Mouse (Mus musculus) heart, postnatal 10 days (tissue): ENCODE results near the gene Syt16. TPM values are rescaled to one million over a fixed set of nuclear protein-coding genes. Genes with fewer than 3 reads are reported as not detected.

Experiments used
- DNase-seq, 2 experiments: peaks; one replicate each; pipeline ENCODE4 v3.0.0; 2021
- intact Hi-C: fragments of 180-260 bp; cut with DNase I; formaldehyde crosslinking; loops from one replicate; pipeline ENCODE4 v1.15.1; 2025
- total RNA-seq, 2 experiments: library from RNA; stranded (reverse); gene quantifications; 2 replicates each; pipeline ENCODE4 v1.2.3; 2021

Gene Syt16
- total RNA-seq: not detected

GRCm38 (mm10) chr12:73997297-73998127 lies at the start of gene Syt16:
Syt16 (plus strand) TSS chr12:73997661.
- no peak for DNase-seq
- intact Hi-C loops: no loop called here

DNA sequence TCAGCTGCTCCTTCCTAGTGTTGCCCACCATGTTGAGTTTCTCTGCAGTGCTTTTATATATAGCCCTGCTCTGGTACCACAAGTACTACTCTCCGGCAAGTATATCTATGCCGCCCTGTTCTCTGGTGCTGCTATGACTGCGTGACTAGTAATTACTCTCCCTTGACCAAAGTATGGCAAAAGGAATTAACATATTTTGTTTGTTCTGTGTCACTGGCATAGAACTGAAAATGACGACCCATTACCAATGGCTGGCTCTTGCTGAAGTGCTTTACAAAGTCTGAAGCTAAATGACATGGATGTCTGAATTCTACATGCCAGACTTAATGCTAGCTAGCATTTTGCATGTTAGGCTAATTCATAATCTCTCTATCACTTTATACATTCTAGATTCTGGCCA lies 49.0 kb upstream of the Syt16 start:
- no peak for DNase-seq

GRCm38 (mm10) chr12:73949318-73950058 lies 48.0 kb upstream of the Syt16 start:
- intact Hi-C loops: no loop called here
- peak; percentile 63 to 64 for DNase-seq

More for the DNA sequence above, 49.0 kb upstream of the Syt16 start:
- intact Hi-C loops: no loop called here

- intact Hi-C loops: no loop called here
- peak; percentile 54 to 56 for DNase-seq
Measured at GRCm38 (mm10) chr12:73952879-73953278, 44.6 kb upstream of the Syt16 start.

DNA sequence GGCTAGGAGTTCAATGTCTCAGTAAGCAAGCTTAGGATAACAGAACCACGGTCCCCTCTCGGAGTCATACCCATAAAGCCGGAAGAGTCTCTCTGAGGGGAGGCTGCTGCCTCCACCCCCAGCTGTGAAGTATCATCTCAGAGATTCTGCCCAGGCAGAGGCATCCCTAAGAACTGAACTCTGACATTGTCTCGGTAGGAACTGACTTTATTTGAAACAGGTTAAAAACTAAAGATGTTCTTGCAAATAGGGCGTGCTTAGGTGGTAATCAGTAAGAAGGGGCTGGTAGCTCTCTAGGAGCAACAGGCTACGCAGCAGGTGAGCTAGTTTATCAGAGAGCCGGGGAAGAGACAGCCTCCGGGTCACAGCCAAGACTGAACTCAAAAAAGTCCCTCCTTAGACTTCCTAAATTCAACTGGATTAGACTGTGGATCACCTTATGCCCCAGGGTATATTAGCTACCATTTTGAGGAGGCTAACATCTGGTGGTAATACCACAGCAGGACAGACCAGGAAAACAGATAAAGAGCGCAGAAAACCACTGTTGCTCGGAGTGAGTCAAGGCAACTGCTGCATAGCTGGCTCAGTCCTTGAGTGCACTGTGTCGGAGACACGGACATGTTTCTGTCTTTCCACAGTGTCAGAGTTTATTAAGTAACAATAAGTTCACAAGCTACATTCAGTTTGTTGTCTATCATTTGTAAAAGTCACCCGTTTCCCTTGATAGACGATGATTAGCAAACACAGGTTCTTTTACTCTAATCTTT lies 43.9 kb upstream of the Syt16 start:
- peak in 1 of 2 experiments; percentile 26 for DNase-seq
- intact Hi-C loops: no loop called here

- intact Hi-C loops: no loop called here
- DNase-seq: peak in 1 of 2 experiments; percentile 16
Measured at GRCm38 (mm10) chr12:73954785-73955184, 42.7 kb upstream of the Syt16 start.

DNA sequence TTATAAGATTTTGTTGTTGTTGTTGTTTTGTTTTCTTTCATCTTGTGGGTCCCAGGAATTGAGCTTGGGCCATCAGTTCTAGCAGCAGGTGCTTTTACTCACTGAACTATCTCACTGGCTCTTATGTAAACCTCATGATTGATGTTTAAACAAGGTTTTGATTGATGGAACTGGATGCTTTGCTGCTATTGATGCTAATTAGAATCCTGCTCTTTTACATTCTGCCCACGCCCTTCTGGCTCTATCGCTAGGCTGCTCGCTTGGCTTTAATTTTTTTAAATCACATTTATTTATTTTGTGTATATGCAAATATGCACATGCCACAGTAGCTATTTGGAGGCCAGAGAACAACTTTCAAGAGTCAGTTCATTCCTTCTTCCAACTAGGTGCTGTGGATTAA lies 39.8 kb upstream of the Syt16 start:
- intact Hi-C loops: no loop called here
- DNase-seq: no peak

DNA sequence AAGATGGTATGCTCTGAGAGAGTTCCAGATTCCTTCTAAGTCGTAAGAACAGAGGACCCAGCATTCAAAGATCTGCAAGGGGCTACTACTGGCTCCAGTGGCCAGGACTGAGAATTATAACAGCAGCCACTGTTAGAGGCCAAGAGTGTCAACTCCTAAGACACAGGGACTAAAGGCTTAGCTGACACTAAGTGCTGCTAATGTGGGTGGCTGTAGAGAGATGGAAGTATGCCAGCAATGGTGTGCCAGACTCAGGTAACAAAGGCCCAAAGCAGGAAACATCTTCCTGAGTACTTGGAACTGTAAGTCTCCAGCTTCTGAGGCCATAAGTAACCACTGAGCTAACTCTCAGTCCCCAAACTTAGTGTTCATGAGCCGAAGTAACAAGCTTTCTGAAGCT lies 38.6 kb upstream of the Syt16 start:
- intact Hi-C loops: no loop called here
- DNase-seq: no peak

- DNase-seq: peak; percentile 97 to 98
- intact Hi-C loops: no loop called here
Measured at GRCm38 (mm10) chr12:73964291-73965281, 32.9 kb upstream of the Syt16 start, which contains the start of gene Snapc1. Snapc1 (plus strand) TSS chr12:73964481.

DNA sequence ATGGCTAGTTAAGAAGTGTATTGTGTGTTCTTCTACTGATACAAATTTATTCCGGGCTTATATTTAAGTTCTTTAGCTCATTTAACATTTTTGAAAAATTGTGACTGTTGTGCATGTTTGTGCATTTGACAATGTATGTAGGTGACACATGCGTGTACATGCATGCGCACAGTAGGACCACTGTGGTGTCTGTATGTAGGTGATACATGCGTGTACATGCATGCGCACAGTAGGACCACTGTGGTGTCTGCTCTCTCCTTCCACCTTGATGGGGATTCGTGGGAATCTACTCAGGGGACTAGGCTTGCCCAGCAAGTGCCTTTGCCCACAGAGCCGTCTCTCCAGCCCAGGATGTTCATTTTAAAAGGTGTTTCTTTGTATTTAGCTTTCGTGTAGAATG lies 28.3 kb upstream of the Syt16 start:
- no peak for DNase-seq
- intact Hi-C loops: no loop called here

DNA sequence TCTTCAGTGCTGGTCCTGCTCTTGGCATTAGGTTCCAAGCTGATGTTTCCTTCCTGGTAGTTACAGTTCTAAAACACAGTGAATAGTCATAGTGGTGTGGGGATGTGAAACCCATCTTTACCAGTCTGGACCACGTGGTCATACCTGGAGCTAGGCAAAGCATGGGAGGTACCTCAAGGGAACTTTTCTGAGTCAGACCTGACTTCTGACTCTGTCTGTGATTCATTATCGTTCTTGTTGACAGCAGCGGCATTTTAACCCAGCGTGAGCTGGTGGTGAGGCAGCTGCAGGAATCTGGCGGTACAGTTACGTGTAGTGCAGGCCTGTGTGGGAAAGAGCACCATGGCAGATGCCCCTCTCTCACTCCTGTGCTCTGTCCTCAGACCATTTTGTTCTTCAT lies 22.9 kb upstream of the Syt16 start:
- no peak for DNase-seq
- intact Hi-C loops: no loop called here

DNA sequence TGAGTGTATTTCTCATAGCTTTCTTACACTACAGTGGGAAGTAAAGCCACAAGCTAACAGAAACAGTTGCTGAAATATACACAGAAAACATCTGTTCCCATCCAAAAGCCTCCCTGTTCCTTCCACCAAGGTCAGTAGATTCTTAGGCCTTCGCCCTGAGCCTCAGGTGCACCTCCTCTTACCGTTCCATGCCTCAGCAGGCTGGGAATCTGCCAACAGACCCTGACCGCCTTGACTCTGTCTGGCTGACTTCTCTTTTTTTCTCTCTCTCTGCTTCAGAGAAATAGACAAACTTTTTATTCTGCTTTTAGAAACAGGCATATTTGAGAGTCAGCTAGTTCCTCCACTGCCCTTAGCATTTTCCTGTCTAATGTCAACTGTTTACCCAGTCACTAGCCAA lies 19.3 kb upstream of the Syt16 start:
- intact Hi-C loops: no loop called here

DNA sequence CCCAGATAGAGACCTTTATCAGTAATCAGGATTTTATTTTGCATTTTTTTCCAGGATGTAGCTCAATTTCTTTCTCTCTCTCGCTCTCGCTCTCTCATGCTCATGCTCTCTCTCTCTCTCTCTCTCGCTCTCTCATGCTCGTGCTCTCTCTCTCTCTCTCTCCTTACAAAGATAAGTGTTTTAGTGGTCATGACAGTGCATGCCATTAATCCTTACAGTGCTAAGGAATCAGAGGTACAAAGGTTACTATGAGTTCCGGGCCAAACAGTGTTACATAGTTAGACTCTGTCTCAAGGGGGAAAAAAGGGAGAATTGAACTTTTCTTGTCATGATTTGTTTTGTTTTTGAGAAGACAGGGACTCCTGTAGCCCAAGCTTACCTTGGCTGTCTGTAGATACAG lies 17.8 kb upstream of the Syt16 start:
- intact Hi-C loops: loop anchor here (10.0 kb wide), 1 partner anchor 275 kb away; no protein-coding TSS in a partner anchor
- DNase-seq: no peak

More for the DNA sequence above, 19.3 kb upstream of the Syt16 start:
- DNase-seq: no peak

DNA sequence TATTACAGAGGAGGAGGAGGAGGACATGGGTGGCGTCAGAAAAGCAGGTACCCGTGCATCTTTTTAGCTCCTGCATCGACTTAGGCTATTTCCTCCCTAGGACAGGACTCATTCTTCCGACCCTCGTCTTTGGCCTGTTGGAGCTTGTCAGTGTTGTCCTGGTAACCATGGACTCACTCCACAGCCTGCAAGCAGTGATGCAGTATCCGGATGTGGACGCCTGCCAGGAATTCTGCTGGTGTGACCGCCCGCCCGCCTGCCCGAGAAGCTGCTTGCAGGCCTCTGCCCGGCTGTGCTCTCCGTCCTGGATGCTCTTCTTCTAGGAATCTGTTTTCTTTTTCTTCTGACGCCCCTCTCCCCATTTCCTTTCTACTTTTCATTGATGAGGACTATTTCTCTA lies 14.9 kb upstream of the Syt16 start:
- DNase-seq: peak; percentile 86 to 88
- intact Hi-C loops: loop anchor here (10.0 kb wide), 1 partner anchor 278 kb away; no protein-coding TSS in a partner anchor

DNA sequence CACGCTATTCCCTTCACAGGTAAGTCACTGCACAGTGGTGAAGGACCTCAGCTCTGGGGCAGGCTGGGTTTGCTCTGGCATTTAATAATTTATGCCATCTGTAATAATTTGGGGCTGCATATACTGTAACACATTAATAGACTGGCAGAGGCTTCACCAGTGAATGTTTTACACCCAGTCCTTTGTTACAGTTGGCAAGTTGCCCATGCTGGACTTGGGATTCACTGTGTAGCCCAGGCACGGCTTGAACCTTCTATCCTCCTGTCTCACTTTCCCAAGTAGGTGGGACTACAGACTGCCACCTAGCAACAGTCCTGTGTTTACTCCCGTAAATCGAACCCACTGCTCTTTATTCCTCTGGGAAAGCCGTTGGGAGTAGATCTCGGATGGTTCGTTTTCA lies 11.2 kb upstream of the Syt16 start:
- intact Hi-C loops: loop anchor here (10.0 kb wide), 1 partner anchor 281 kb away; no protein-coding TSS in a partner anchor
- DNase-seq: no peak

- intact Hi-C loops: loop anchor here (10.0 kb wide), 1 partner anchor 284 kb away; no protein-coding TSS in a partner anchor
- DNase-seq: no peak
Measured at GRCm38 (mm10) chr12:73988393-73989008, 9.0 kb upstream of the Syt16 start.

DNA sequence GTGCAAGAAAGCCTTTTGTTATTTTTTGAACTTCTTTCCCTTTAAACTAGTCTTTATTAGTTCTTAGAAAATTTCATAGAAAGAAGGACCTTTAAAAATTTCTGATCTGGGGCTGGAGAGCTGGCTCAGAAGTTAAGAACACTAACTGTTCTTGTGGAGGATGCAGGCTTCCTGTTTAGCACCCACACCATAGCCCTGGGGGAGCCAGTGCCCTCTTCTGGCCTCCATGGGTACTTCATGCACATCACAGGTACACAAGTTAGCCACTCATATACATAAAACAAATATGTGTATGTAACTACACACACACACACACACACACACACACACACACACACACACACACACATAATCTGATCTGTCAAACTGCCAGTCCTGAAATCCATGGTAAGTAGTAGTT lies 7.9 kb upstream of the Syt16 start:
- peak; percentile 56 to 69 for DNase-seq
- intact Hi-C loops: loop anchor here (10.0 kb wide), 1 partner anchor 285 kb away; no protein-coding TSS in a partner anchor

DNA sequence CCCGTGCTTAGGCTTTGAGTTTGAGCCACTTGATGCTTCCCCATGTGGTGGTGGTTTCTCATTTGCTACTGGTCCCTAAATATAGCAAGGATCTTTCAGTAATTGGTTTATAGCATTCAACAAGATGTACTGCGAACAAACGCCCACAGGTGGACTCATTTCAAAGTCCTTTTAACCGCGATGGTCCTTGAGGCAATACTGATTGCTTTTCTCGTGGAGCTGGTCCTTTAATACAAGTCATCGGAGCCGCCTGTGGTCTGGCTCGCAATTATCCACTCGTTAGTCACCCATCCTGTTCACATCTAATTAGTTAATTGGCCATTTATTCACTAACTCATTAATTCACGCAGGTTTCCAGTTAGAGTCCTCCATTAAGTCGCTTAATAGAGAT lies 560 bp upstream of the Syt16 start:
- intact Hi-C loops: no loop called here

DNA sequence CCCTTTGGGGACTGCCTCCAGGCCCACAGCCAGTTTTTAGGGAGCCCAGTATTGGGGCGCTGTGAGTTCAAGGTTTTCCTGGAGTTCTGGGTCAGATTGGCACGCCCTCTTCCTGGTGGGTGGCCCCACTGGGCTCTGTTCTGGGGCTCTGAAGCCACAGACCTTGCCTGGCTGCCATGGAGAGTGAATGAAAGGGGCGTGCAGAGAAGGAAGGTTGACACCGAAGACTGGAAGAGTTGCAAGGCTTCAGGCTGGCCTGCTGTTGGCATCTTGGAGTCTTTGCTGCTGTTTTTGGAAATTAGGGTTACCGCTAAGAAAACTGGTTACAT lies 631 bp downstream of the Syt16 start:
- intact Hi-C loops: no loop called here

More for the DNA sequence above, 560 bp upstream of the Syt16 start:
- no peak for DNase-seq

More for the DNA sequence above, 631 bp downstream of the Syt16 start:
- no peak for DNase-seq
